Mouse (Mus musculus) lung, postnatal 0 days (tissue): Measurements from ENCODE around the gene Syt7.

ENCODE experiments used
- CTCF ChIP-seq: IDR thresholded peaks from 2 replicates; pipeline ENCODE4 v1.5.1; 2016; ENCODE audit warnings: antibody characterized with exemption, mild to moderate bottlenecking
- EP300 ChIP-seq: IDR thresholded peaks from 2 replicates; pipeline ENCODE4 v1.6.1; 2016; ENCODE audit warnings: antibody characterized with exemption, mild to moderate bottlenecking, control low read depth

DNA sequence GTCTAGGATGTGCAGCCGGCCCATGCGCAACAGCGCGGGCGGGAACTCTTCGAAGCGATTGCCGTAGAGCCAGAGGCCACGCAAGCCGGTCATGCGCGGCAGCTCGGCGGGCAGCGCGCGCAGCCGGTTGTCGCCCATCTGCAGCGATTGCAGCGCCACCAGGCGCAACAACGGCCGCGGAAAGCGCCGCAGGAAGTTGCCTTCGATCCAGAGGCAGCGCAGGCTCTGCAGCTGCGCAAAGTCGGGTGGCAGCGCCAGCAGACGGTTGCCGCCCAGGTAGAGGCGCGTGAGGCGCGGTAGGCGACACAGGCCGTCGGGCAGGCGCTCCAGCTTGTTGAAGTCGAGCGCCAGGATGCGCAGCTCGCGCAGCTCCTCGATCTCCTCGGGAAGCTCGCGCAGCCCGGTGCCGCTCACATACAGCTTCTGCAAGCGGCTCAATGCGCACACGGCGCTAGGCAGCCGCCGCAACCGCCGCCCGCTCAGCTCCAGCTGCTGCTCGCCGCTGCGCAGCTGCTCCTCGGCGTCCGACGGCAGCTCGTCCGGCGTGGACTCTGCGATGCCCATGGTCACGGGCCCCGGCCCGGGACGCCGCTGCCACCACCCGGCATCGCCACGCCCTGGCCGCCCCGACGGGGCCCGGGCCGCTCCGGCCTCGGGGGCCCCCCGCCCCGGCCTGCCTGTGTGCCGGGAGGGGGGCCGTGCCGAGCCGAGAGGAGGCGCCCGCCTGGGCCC lies 68.0 kb downstream of the Syt7 start, which contains the start of gene Lrrc10b:
- TF ChIP-seq EP300 (no peak), CTCF (peak; percentile 66)
